In genomic region chr11:3132001-3132400, GRCm38 (mm10) we compare ENCODE assay signal across 8 mouse cellular contexts.
DNase-seq lines count a peak whose midpoint lies in the region; ATAC-seq lines count a peak whose summit lies in the region.
"Not testable (repeated sequence)": the region's sequence is repeated elsewhere in the genome, so short reads cannot be mapped to it uniquely, and the experiment has no call there.

No protein-coding gene starts in this region.

- not testable (repeated sequence) for H3K4me2 ChIP-seq in liver, embryonic 11.5 days; midbrain, embryonic 16.5 days (ENCODE audit: low read length); stomach, embryonic 14.5 days (replicated peaks; ENCODE audit: low read depth, low read length)

- H3K4me3 ChIP-seq in liver, embryonic 11.5 days (ENCODE audit: low read depth, low read length); midbrain, embryonic 16.5 days (ENCODE audit: low read depth, low read length); stomach, embryonic 14.5 days (ENCODE audit: low read depth, low read length): not testable (repeated sequence)

- intact Hi-C loops in heart, postnatal 14 days (cut with DNase I) = not testable (repeated sequence)

- H3K27me3 ChIP-seq in liver, embryonic 11.5 days (replicated peaks; ENCODE audit: control insufficient read depth, insufficient read depth, low read length); midbrain, embryonic 16.5 days (ENCODE audit: control insufficient read depth, insufficient read depth, low read depth, low read length); stomach, embryonic 14.5 days (ENCODE audit: control insufficient read depth, insufficient read depth, low read length): not testable (repeated sequence)

- H3K27ac ChIP-seq in liver, embryonic 11.5 days (ENCODE audit: low read depth, low read length); midbrain, embryonic 16.5 days (ENCODE audit: low read length); stomach, embryonic 14.5 days (ENCODE audit: low read length): not testable (repeated sequence)

- not testable (repeated sequence) for H3K36me3 ChIP-seq in liver, embryonic 11.5 days (ENCODE audit: control insufficient read depth, insufficient read depth, low read length); midbrain, embryonic 16.5 days (ENCODE audit: control insufficient read depth, insufficient read depth, low read length); stomach, embryonic 14.5 days (ENCODE audit: control insufficient read depth, insufficient read depth, low read length)

- peak; percentile 35 for DNase-seq in 3T3-L1 (ENCODE audit: low read depth, low spot score)
- peak; percentile 80 for DNase-seq in cerebellum, adult 9-10 months
- DNase-seq in frontal cortex, postnatal 14 days (ENCODE audit: low spot score in 2 of 2) = peak; percentile 79
- peak; percentile 61 to 68 for DNase-seq in heart, postnatal 14 days
- peak; percentile 54 to 86 for DNase-seq in kidney, postnatal 25 days
- peak; percentile 66 for DNase-seq in liver, embryonic 11.5 days (ENCODE audit: low spot score)

- 84% methylated on average over 8 of the region's 10 CpGs for WGBS in liver, embryonic 11.5 days
- 92% methylated on average over 8 of the region's 10 CpGs for WGBS in midbrain, embryonic 16.5 days
- WGBS in stomach, embryonic 14.5 days = 90% methylated on average over 8 of the region's 10 CpGs

- peak; percentile 25 for ATAC-seq in liver, embryonic 11.5 days (replicated peaks; ENCODE audit: low FRiP score)
- peak; percentile 16 for ATAC-seq in midbrain, embryonic 16.5 days
- ATAC-seq in stomach, embryonic 14.5 days (ENCODE audit: insufficient number of reproducible peaks, insufficient read depth, low FRiP score, low read depth) = peak; percentile 24

- H3K9ac ChIP-seq in liver, embryonic 11.5 days (ENCODE audit: low read depth, low read length); midbrain, embryonic 16.5 days (ENCODE audit: low read depth, low read length); stomach, embryonic 14.5 days (replicated peaks; ENCODE audit: low read depth, low read length): not testable (repeated sequence)

- not testable (repeated sequence) for H3K9me3 ChIP-seq in liver, embryonic 11.5 days (ENCODE audit: control insufficient read depth, low read length); stomach, embryonic 14.5 days (ENCODE audit: control insufficient read depth, low read depth, low read length)
- peaks cover 11% of the 10 kb centered on the region for H3K9me3 ChIP-seq in midbrain, embryonic 16.5 days (replicated peaks; ENCODE audit: control insufficient read depth, low read length, poor library complexity, severe bottlenecking)

- H3K4me1 ChIP-seq in liver, embryonic 11.5 days (replicated peaks; ENCODE audit: control insufficient read depth, insufficient read depth, low read length); midbrain, embryonic 16.5 days (ENCODE audit: control insufficient read depth, insufficient read depth, low read length); stomach, embryonic 14.5 days (ENCODE audit: control insufficient read depth, insufficient read depth, low read length): not testable (repeated sequence)
